Mouse (Mus musculus) G1E (cell line): ENCODE measurements at regions not wholly inside any gene's neighbourhood (a gene's known extent, or its start where the extent isn't known, plus 50 kb on each side); places are given as distances from the start of the nearest gene placed in this dataset.

ENCODE experiments used
- ATAC-seq: 2 replicates; pipeline ENCODE4 v1.8.0; 2016; ENCODE audit warnings: mild to moderate bottlenecking; ENCODE audit not compliant: insufficient number of reproducible peaks, poor library complexity, low FRiP score, severe bottlenecking; ENCODE audit errors: extremely low read depth
- DNase-seq: peaks from one replicate; pipeline ENCODE4 v3.0.0; 2012; ENCODE audit warnings: low spot score
- H3K27me3 ChIP-seq: 2 replicates; pipeline ENCODE4 v1.6.1; 2012; ENCODE audit warnings: mild to moderate bottlenecking, low read length, inconsistent platforms; ENCODE audit not compliant: insufficient read depth
- H3K36me3 ChIP-seq: replicated peaks from 2 replicates; pipeline ENCODE3; 2012; ENCODE audit warnings: mild to moderate bottlenecking, inconsistent platforms
- H3K4me1 ChIP-seq: 2 replicates; pipeline ENCODE4 v1.6.1; 2012; ENCODE audit warnings: low read depth, low read length, inconsistent platforms, mixed read lengths; ENCODE audit not compliant: insufficient read depth
- H3K4me3 ChIP-seq: 2 replicates; pipeline ENCODE4 v1.5.1; 2012; ENCODE audit warnings: low read depth, mild to moderate bottlenecking, inconsistent platforms, low read length, moderate library complexity, mixed read lengths
- H3K9me3 ChIP-seq: replicated peaks from 2 replicates; pipeline ENCODE4 v1.6.1; 2012; ENCODE audit warnings: inconsistent platforms
- CTCF ChIP-seq: IDR thresholded peaks from 2 replicates; pipeline ENCODE4 v1.5.1; 2012; ENCODE audit warnings: low read depth, low read length, inconsistent platforms, mixed read lengths
- GATA1 ChIP-seq: IDR thresholded peaks from 2 replicates; pipeline ENCODE4 v1.6.1; 2012; ENCODE audit warnings: borderline replicate concordance, low read length, inconsistent platforms, mixed read lengths
- GATA2 ChIP-seq: IDR thresholded peaks from 2 replicates; pipeline ENCODE4 v1.6.1; 2012; ENCODE audit warnings: low read depth, low read length, inconsistent platforms, borderline replicate concordance
- POLR2AphosphoS5 ChIP-seq: IDR thresholded peaks from 2 replicates; pipeline ENCODE4 v1.6.1; 2012; ENCODE audit warnings: low read depth, low read length, inconsistent platforms; ENCODE audit not compliant: insufficient replicate concordance
- TAL1 ChIP-seq: conservative IDR thresholded peaks from 2 replicates; pipeline ENCODE4 v1.6.1; 2012; ENCODE audit warnings: low read depth, low read length, inconsistent platforms, mixed read lengths

GRCm38 (mm10) chr15:67413581-67413980, 912.9 kb upstream of the Lrrc6 start:
- no peak for TF ChIP-seq GATA1
- no peak for TF ChIP-seq CTCF
- no peak for TF ChIP-seq POLR2AphosphoS5
- no peak for TF ChIP-seq TAL1
- no peak for TF ChIP-seq GATA2
- Histone ChIP-seq H3K9me3 (no peaks in the 10 kb centered on the region), H3K4me1 (no peaks in the 10 kb centered on the region), H3K36me3 (no peaks in the 10 kb centered on the region), H3K4me3 (no peak overlapping the region), H3K27me3 (no peaks in the 10 kb centered on the region; the same call in 1 of the 2 replicates)
- DNase-seq (no peak), ATAC-seq (no peak)

- no peaks in the 10 kb centered on the region for H3K4me1 ChIP-seq
- DNase-seq: no peak
These were observed 911.7 kb upstream of the Lrrc6 start for GRCm38 (mm10) chr15:67412394-67412793.

DNA sequence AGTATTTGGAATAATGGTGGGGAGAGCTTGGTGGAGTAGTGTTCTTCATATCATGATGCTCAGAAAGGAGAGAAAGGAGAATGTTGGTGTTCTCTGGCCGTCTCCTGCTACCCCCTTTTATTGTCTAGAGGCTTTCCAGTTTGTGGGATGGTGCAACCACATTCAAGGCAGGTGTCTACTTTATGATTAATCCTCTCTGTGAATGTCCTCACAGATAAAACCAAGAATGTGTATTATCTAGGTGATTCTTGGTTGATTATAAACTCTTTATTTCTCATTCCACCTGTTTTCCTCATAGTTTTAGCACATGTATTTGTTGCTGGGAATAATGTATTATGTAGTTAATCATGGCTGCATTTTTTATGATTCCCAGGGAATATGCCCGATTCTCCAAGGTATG, 910.9 kb upstream of the Lrrc6 start:
- ATAC-seq (no peak), DNase-seq (no peak)
- H3K9me3 ChIP-seq: no peaks in the 10 kb centered on the region
- H3K36me3 ChIP-seq: no peaks in the 10 kb centered on the region
- H3K27me3 ChIP-seq: no peaks in the 10 kb centered on the region
- TF ChIP-seq CTCF (no peak), GATA1 (no peak), GATA2 (no peak), TAL1 (no peak), POLR2AphosphoS5 (no peak)
- H3K4me3 ChIP-seq: no peak overlapping the region
- H3K4me1 ChIP-seq: no peaks in the 10 kb centered on the region

More at GRCm38 (mm10) chr15:67412394-67412793, 911.7 kb upstream of the Lrrc6 start:
- H3K9me3 ChIP-seq: no peaks in the 10 kb centered on the region
- no peak for ATAC-seq
- H3K4me3 ChIP-seq: no peak overlapping the region
- no peak for TF ChIP-seq TAL1
- TF ChIP-seq GATA2: no peak
- no peak for TF ChIP-seq CTCF
- no peak for TF ChIP-seq GATA1
- no peak for TF ChIP-seq POLR2AphosphoS5
- no peaks in the 10 kb centered on the region for H3K27me3 ChIP-seq
- no peaks in the 10 kb centered on the region for H3K36me3 ChIP-seq

DNA sequence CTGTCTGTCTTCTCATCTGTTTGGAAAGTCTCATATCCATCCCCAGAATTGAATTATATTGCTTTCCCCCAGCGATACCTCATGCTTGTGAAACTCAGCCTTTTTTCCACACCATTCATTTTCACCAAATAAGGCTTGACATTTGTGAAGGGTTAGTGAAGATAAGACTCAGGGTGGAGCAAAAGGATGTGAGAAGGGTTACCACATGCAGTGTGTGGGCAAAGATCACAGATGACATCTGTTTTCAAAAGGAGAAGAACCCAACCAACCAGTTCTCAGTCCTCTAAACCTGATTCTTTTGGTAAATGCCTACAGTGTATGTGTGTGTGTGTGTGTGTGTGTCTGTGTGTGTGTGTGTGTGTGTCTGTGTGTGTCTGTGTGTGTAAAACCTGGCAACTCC, 909.3 kb upstream of the Lrrc6 start:
- ATAC-seq (no peak), DNase-seq (no peak)
- Histone ChIP-seq H3K9me3 (no peaks in the 10 kb centered on the region), H3K27me3 (0 out of 2 replicates have a peak, but pooled peaks cover 1% of the 10 kb centered on the region), H3K36me3 (no peaks in the 10 kb centered on the region), H3K4me3 (no peak overlapping the region), H3K4me1 (no peaks in the 10 kb centered on the region)
- TF ChIP-seq GATA2 (no peak), POLR2AphosphoS5 (no peak), GATA1 (no peak), CTCF (no peak), TAL1 (no peak)

- H3K4me1 ChIP-seq: no peaks in the 10 kb centered on the region
These were observed 908.3 kb upstream of the Lrrc6 start for GRCm38 (mm10) chr15:67408871-67409559.

GRCm38 (mm10) chr15:67407244-67407643, 906.5 kb upstream of the Lrrc6 start:
- no peak for TF ChIP-seq CTCF
- no peaks in the 10 kb centered on the region for H3K9me3 ChIP-seq
- no peak for DNase-seq
- no peak overlapping the region for H3K4me3 ChIP-seq
- H3K27me3 ChIP-seq: 0 out of 2 replicates have a peak, but pooled peaks cover 2% of the 10 kb centered on the region
- no peaks in the 10 kb centered on the region for H3K36me3 ChIP-seq
- ATAC-seq: no peak
- no peaks in the 10 kb centered on the region for H3K4me1 ChIP-seq

More at GRCm38 (mm10) chr15:67408871-67409559, 908.3 kb upstream of the Lrrc6 start:
- H3K9me3 ChIP-seq: no peaks in the 10 kb centered on the region
- DNase-seq: no peak
- no peak for ATAC-seq
- 0 out of 2 replicates have a peak, but pooled peaks cover 2% of the 10 kb centered on the region for H3K27me3 ChIP-seq
- H3K36me3 ChIP-seq: no peaks in the 10 kb centered on the region
- H3K4me3 ChIP-seq: no peak overlapping the region
- TF ChIP-seq POLR2AphosphoS5: no peak
- no peak for TF ChIP-seq TAL1

DNA sequence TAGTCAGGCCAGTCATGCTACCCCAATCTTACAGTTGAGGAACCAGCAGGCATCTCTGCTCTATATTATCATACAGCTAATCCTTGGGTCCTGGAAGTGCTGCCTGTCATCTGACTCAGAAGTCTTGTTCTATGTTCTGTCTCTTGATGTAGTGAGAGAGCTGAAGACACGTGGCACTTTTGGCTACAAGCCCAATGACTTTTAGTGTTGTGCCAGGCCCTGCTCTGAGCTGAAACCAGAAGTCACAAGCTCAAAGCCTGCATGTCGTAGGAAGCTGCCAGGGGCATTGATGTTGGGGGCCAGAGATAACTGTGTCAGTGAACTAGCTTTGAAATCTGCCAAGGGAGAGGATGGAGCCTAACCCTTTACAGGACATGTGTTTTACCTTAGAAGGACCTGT, 904.8 kb upstream of the Lrrc6 start:
- ATAC-seq: no peak
- no peaks in the 10 kb centered on the region for H3K4me1 ChIP-seq
- H3K9me3 ChIP-seq: no peaks in the 10 kb centered on the region
- no peak for TF ChIP-seq CTCF
- TF ChIP-seq TAL1: no peak
- TF ChIP-seq POLR2AphosphoS5: no peak
- TF ChIP-seq GATA1: no peak
- TF ChIP-seq GATA2: no peak
- H3K4me3 ChIP-seq: no peak overlapping the region
- no peak for DNase-seq
- H3K27me3 ChIP-seq: 0 out of 2 replicates have a peak, but pooled peaks cover 2% of the 10 kb centered on the region
- H3K36me3 ChIP-seq: no peaks in the 10 kb centered on the region
